In the genomic region with DNA sequence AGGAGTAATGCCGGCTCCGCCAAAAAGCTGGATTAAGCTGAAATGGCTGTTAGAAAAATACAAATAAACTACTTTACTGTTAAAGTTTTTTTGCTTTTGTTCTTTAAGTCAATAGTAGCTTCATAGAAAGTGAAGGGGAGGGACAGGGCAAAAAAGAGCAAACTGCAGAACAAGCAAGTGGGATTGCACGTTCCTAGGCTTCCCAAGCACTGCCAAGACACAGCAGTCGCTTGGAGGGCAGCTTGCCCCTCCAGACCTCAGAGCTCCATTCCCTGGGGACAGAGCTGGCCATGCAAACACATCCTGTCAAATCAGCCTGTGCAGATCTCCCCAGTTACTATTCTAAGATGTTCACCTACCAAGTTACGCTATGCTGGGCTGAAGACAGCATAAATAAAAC, we compare ENCODE assay signal across 26 mouse cellular contexts. TPM values are rescaled to one million over a fixed set of nuclear protein-coding genes. Genes with fewer than 3 reads are reported as not detected.
DNase-seq lines count a peak whose midpoint lies in the region; ATAC-seq lines count a peak whose summit lies in the region.
"Had no signal": no experiment of that assay in that cellular context is flagged by ENCODE, and none has a peak within 500 bp of the region (broad histone marks: within the 10 kb centered on the region; RNA-seq: fewer than 3 reads in every experiment).

No protein-coding gene starts in this region.

- H3K9ac ChIP-seq in hindbrain, embryonic 13.5 days: no peak overlapping the region
- no peak overlapping the region for H3K9ac ChIP-seq in hindbrain, embryonic 12.5 days
- no peak overlapping the region for H3K9ac ChIP-seq in midbrain, embryonic 14.5 days (replicated peaks; ENCODE audit: low read length)
- H3K9ac ChIP-seq in midbrain, embryonic 16.5 days (ENCODE audit: low read depth, low read length): no peak overlapping the region
- H3K9ac ChIP-seq: embryonic facial prominence, embryonic 13.5 days; forebrain, embryonic 15.5 days; liver, embryonic 12.5 days; liver, postnatal 0 days had no signal

- H3K36me3 ChIP-seq in hindbrain, embryonic 13.5 days: no peaks in the 10 kb centered on the region
- no peaks in the 10 kb centered on the region for H3K36me3 ChIP-seq in hindbrain, embryonic 12.5 days
- no peaks in the 10 kb centered on the region for H3K36me3 ChIP-seq in midbrain, embryonic 14.5 days (ENCODE audit: control insufficient read depth, insufficient read depth, low read length)
- no peaks in the 10 kb centered on the region for H3K36me3 ChIP-seq in midbrain, embryonic 16.5 days (ENCODE audit: control insufficient read depth, insufficient read depth, low read length)
- H3K36me3 ChIP-seq: embryonic facial prominence, embryonic 13.5 days; forebrain, embryonic 10.5 days; forebrain, embryonic 15.5 days; hindbrain, embryonic 10.5 days; liver, embryonic 12.5 days had no signal

- peak; percentile 52 to 55 for DNase-seq in cerebellum, postnatal 25 days
- no peak for DNase-seq in cerebellum, adult 8-10 months
- DNase-seq in midbrain, embryonic 14.5 days: peak; percentile 31
- peak; percentile 19 for DNase-seq in mesoderm, embryonic 11.5 days (ENCODE audit: low read depth, low spot score)
- DNase-seq in urinary bladder, postnatal 25 days (ENCODE audit: low spot score): no peak
- DNase-seq: adrenal gland, postnatal 14 days; gastrocnemius, postnatal 25 days; heart, adult 18-20 months; kidney, adult 9 months; kidney, postnatal 10 days; liver, postnatal 0 days; lung, postnatal 36 days; thymus, postnatal 14 days had no signal

- H3K9me3 ChIP-seq in hindbrain, embryonic 13.5 days: no peaks in the 10 kb centered on the region
- no peaks in the 10 kb centered on the region for H3K9me3 ChIP-seq in hindbrain, embryonic 12.5 days (replicated peaks)
- no peaks in the 10 kb centered on the region for H3K9me3 ChIP-seq in midbrain, embryonic 14.5 days (ENCODE audit: control insufficient read depth, low read length)
- no peaks in the 10 kb centered on the region for H3K9me3 ChIP-seq in midbrain, embryonic 16.5 days (replicated peaks; ENCODE audit: control insufficient read depth, low read length, poor library complexity, severe bottlenecking)
- H3K9me3 ChIP-seq: embryonic facial prominence, embryonic 13.5 days; forebrain, embryonic 10.5 days; forebrain, embryonic 15.5 days; hindbrain, embryonic 10.5 days; liver, embryonic 12.5 days had no signal

- H3K4me3 ChIP-seq in hindbrain, embryonic 13.5 days: no peak overlapping the region
- H3K4me3 ChIP-seq in hindbrain, embryonic 12.5 days: no peak overlapping the region
- no peak overlapping the region for H3K4me3 ChIP-seq in midbrain, embryonic 14.5 days (replicated peaks; ENCODE audit: low read depth, low read length)
- no peak overlapping the region for H3K4me3 ChIP-seq in midbrain, embryonic 16.5 days (ENCODE audit: low read depth, low read length)
- H3K4me3 ChIP-seq: embryonic facial prominence, embryonic 13.5 days; forebrain, embryonic 10.5 days; forebrain, embryonic 15.5 days; hindbrain, embryonic 10.5 days; liver, embryonic 12.5 days; megakaryocyte, embryonic 14.5 days; myocyte had no signal

- peaks cover 38% of the 10 kb centered on the region for H3K4me1 ChIP-seq in hindbrain, embryonic 13.5 days (replicated peaks)
- peaks cover 27% of the 10 kb centered on the region for H3K4me1 ChIP-seq in hindbrain, embryonic 12.5 days
- H3K4me1 ChIP-seq in midbrain, embryonic 14.5 days (ENCODE audit: control insufficient read depth, insufficient read depth, low read length): peaks cover 7% of the 10 kb centered on the region; the same call in 1 of the 2 replicates
- H3K4me1 ChIP-seq in midbrain, embryonic 16.5 days (ENCODE audit: control insufficient read depth, insufficient read depth, low read length): peaks cover 15% of the 10 kb centered on the region
- H3K4me1 ChIP-seq: embryonic facial prominence, embryonic 13.5 days; liver, embryonic 12.5 days; megakaryocyte, embryonic 14.5 days had no signal

- H3K27me3 ChIP-seq in hindbrain, embryonic 13.5 days: no peaks in the 10 kb centered on the region
- no peaks in the 10 kb centered on the region for H3K27me3 ChIP-seq in hindbrain, embryonic 12.5 days
- H3K27me3 ChIP-seq in midbrain, embryonic 14.5 days (ENCODE audit: control insufficient read depth, insufficient read depth, low read length): no peaks in the 10 kb centered on the region
- no peaks in the 10 kb centered on the region for H3K27me3 ChIP-seq in midbrain, embryonic 16.5 days (ENCODE audit: control insufficient read depth, insufficient read depth, low read depth, low read length)
- H3K27me3 ChIP-seq: embryonic facial prominence, embryonic 13.5 days; forebrain, embryonic 15.5 days; liver, embryonic 12.5 days; megakaryocyte, embryonic 14.5 days had no signal

- WGBS in hindbrain, embryonic 13.5 days: 54% methylated on average over 5 of the region's 5 CpGs
- WGBS in hindbrain, embryonic 12.5 days: 64% methylated on average over 5 of the region's 5 CpGs
- 56% methylated on average over 5 of the region's 5 CpGs for WGBS in midbrain, embryonic 14.5 days
- 58% methylated on average over 5 of the region's 5 CpGs for WGBS in midbrain, embryonic 16.5 days

- peak overlapping the region; percentile 2; the same call in 1 of the 2 replicates for H3K27ac ChIP-seq in hindbrain, embryonic 13.5 days
- H3K27ac ChIP-seq in hindbrain, embryonic 12.5 days: no peak overlapping the region
- no peak overlapping the region for H3K27ac ChIP-seq in midbrain, embryonic 14.5 days (replicated peaks; ENCODE audit: low read depth, low read length)
- no peak overlapping the region for H3K27ac ChIP-seq in midbrain, embryonic 16.5 days (ENCODE audit: low read length)
- H3K27ac ChIP-seq: embryonic facial prominence, embryonic 13.5 days; forebrain, embryonic 10.5 days; forebrain, embryonic 15.5 days; liver, embryonic 12.5 days had no signal

- no peak overlapping the region for H3K4me2 ChIP-seq in hindbrain, embryonic 13.5 days
- no peak overlapping the region for H3K4me2 ChIP-seq in hindbrain, embryonic 12.5 days (replicated peaks)
- no peak overlapping the region for H3K4me2 ChIP-seq in midbrain, embryonic 14.5 days (ENCODE audit: low read length)
- H3K4me2 ChIP-seq in midbrain, embryonic 16.5 days (ENCODE audit: low read length): no peak overlapping the region
- H3K4me2 ChIP-seq: embryonic facial prominence, embryonic 13.5 days; forebrain, embryonic 15.5 days; heart, embryonic 11.5 days; liver, embryonic 12.5 days had no signal

- no peak for ATAC-seq in hindbrain, embryonic 13.5 days (ENCODE audit: low FRiP score)
- no peak for ATAC-seq in hindbrain, embryonic 12.5 days (ENCODE audit: low FRiP score)
- ATAC-seq in midbrain, embryonic 14.5 days (ENCODE audit: low FRiP score, low TSS enrichment): no peak
- ATAC-seq in midbrain, embryonic 16.5 days: no peak
- ATAC-seq: forebrain, embryonic 15.5 days; intestine, postnatal 0 days; liver, embryonic 12.5 days; liver, postnatal 0 days had no signal

RNA-seq across cellular contexts. Expression of gene 1700086D15Rik, which starts 48.0 kb away (rescaled TPM):
- 0.30 TPM in 1 of 2 replicates, not detected in the other for polyA plus RNA-seq in hindbrain, embryonic 13.5 days (2015; fragmentation: Nextera tagmentation; extraction: Ambion mirVana)
- polyA plus RNA-seq in hindbrain, embryonic 12.5 days (2016; fragmentation: Nextera tagmentation; extraction: Ambion mirVana): 0.29 TPM in 1 of 2 replicates, not detected in the other
- 0.26 and 0.40 TPM in 2 replicates for polyA plus RNA-seq in midbrain, embryonic 14.5 days (2014; fragmentation: Nextera tagmentation; extraction: Ambion mirVana)
- 0.32 TPM in 1 of 2 replicates, not detected in the other for polyA plus RNA-seq in midbrain, embryonic 16.5 days (2015; fragmentation: Nextera tagmentation; extraction: Ambion mirVana)
- polyA plus RNA-seq: embryonic facial prominence, embryonic 13.5 days; forebrain, embryonic 10.5 days; hindbrain, embryonic 10.5 days; intestine, postnatal 0 days; liver, embryonic 12.5 days; liver, postnatal 0 days; myocyte; urinary bladder, adult 2 months had no signal

RNA-seq across cellular contexts. Expression of gene Arhgap44, which starts 51.1 kb away (rescaled TPM):
- 9.3 and 9.9 TPM in 2 replicates for polyA plus RNA-seq in hindbrain, embryonic 13.5 days (2015; fragmentation: Nextera tagmentation; extraction: Ambion mirVana)
- 6.8 and 7.3 TPM in 2 replicates for polyA plus RNA-seq in hindbrain, embryonic 12.5 days (2016; fragmentation: Nextera tagmentation; extraction: Ambion mirVana)
- polyA plus RNA-seq in midbrain, embryonic 14.5 days (2014; fragmentation: Nextera tagmentation; extraction: Ambion mirVana): 13.0 and 14.9 TPM in 2 replicates
- polyA plus RNA-seq in midbrain, embryonic 16.5 days (2015; fragmentation: Nextera tagmentation; extraction: Ambion mirVana): 17.1 and 19.9 TPM in 2 replicates

Comparison
In these comparisons a context has a peak if more than half of its experiments do, and no peak if none do; other contexts are left out.
1. DNase-seq: peak in cerebellum, postnatal 25 days (2 of 2), midbrain, embryonic 14.5 days (single experiment) and mesoderm, embryonic 11.5 days (single experiment); none in cerebellum, adult 8-10 months (single experiment) and urinary bladder, postnatal 25 days (single experiment).